Mouse (Mus musculus) kidney, adult 2 months (tissue): Measurements from ENCODE around the gene Slc24a2. TPM values are rescaled to one million over a fixed set of nuclear protein-coding genes. Genes with fewer than 3 reads are reported as not detected.
A peak's percentile ranks its signal among the peaks of the same experiment; 100 is the strongest.

Source experiments
- DNase-seq: peaks from one replicate; pipeline ENCODE4 v3.0.0; 2021
- H3K27ac ChIP-seq: fragments of 200-500 bp; 2 replicates; pipeline ENCODE4 v1.5.1; 2012; ENCODE audit warnings: low read depth, low read length, control low read depth, inconsistent platforms; ENCODE audit not compliant: insufficient read depth
- H3K27me3 ChIP-seq: fragments of 200-500 bp; replicated peaks from 2 replicates; pipeline ENCODE4 v1.6.1; 2012; ENCODE audit warnings: mild to moderate bottlenecking, moderate library complexity, low read length, inconsistent platforms; ENCODE audit not compliant: control insufficient read depth, insufficient read depth
- H3K36me3 ChIP-seq: fragments of 200-500 bp; 2 replicates; pipeline ENCODE4 v1.6.1; 2012; ENCODE audit warnings: mild to moderate bottlenecking, moderate library complexity, low read length, inconsistent platforms; ENCODE audit not compliant: control insufficient read depth, insufficient read depth
- H3K4me1 ChIP-seq: fragments of 200-500 bp; 2 replicates; pipeline ENCODE4 v1.6.1; 2011; ENCODE audit warnings: low read length; ENCODE audit not compliant: control insufficient read depth, insufficient read depth
- H3K4me3 ChIP-seq: fragments of 200-500 bp; 2 replicates; pipeline ENCODE4 v1.5.1; 2011; ENCODE audit warnings: mild to moderate bottlenecking, low read depth, low read length, control low read depth; ENCODE audit not compliant: insufficient read depth
- CTCF ChIP-seq: fragments of 200-500 bp; conservative IDR thresholded peaks from 2 replicates; pipeline ENCODE4 v1.5.1; 2011; ENCODE audit warnings: low read depth, mild to moderate bottlenecking, control low read depth, low read length, moderate library complexity, mixed read lengths; ENCODE audit not compliant: insufficient read depth, insufficient read length
- POLR2A ChIP-seq: fragments of 200-500 bp; IDR thresholded peaks from one replicate; pipeline ENCODE4 v1.6.1; 2011; ENCODE audit warnings: low read depth, low read length, control low read depth
- WGBS: fragments of 180-500 bp; shearing (Covaris S2); methylation state at CpG from one replicate; pipeline ENCODE4 v1.1.7; 2018; 5-methylcytosine and 5-hydroxymethylcytosine counted together
- polyA plus RNA-seq: library from polyadenylated mRNA; depleted of rRNA; stranded (reverse); fragments of >200 nt; gene quantifications from 2 replicates; pipeline ENCODE4 v1.2.3, GENCODE M21; 2012

Gene Slc24a2
- polyA plus RNA-seq, 1 experiment: 0.06 TPM

- TF ChIP-seq CTCF (no peak), POLR2A (no peak)
- 82% methylated on average over 2 of the region's 2 CpGs for WGBS
Measured at GRCm38 (mm10) chr4:87047131-87047530, 183.1 kb downstream of the Slc24a2 start.

GRCm38 (mm10) chr4:87043296-87043695 lies 187.0 kb downstream of the Slc24a2 start:
- H3K27ac ChIP-seq: no peak overlapping the region
- H3K27me3 ChIP-seq: no peaks in the 10 kb centered on the region
- no peak for DNase-seq
- H3K4me1 ChIP-seq: no peaks in the 10 kb centered on the region
- H3K4me3 ChIP-seq: no peak overlapping the region
- WGBS: 83% methylated on average over 9 of the region's 9 CpGs
- no peaks in the 10 kb centered on the region for H3K36me3 ChIP-seq
- no peak for TF ChIP-seq POLR2A
- TF ChIP-seq CTCF: no peak

More at GRCm38 (mm10) chr4:87047131-87047530, 183.1 kb downstream of the Slc24a2 start:
- no peak for DNase-seq
- H3K4me1 ChIP-seq: no peaks in the 10 kb centered on the region
- no peak overlapping the region for H3K27ac ChIP-seq
- no peaks in the 10 kb centered on the region for H3K27me3 ChIP-seq
- no peak overlapping the region for H3K4me3 ChIP-seq
- H3K36me3 ChIP-seq: no peaks in the 10 kb centered on the region

GRCm38 (mm10) chr4:87041412-87041997 lies 188.8 kb downstream of the Slc24a2 start:
- Histone ChIP-seq H3K27ac (no peak overlapping the region), H3K4me1 (no peaks in the 10 kb centered on the region), H3K27me3 (no peaks in the 10 kb centered on the region), H3K4me3 (no peak overlapping the region), H3K36me3 (no peaks in the 10 kb centered on the region)
- TF ChIP-seq POLR2A: no peak
- TF ChIP-seq CTCF: no peak
- DNase-seq: no peak
- 73% methylated on average over 7 of the region's 7 CpGs for WGBS

GRCm38 (mm10) chr4:87037592-87037991 lies 192.7 kb downstream of the Slc24a2 start:
- H3K27ac ChIP-seq: no peak overlapping the region
- no peaks in the 10 kb centered on the region for H3K27me3 ChIP-seq
- TF ChIP-seq CTCF (no peak; the same call in 1 of the 2 replicates), POLR2A (no peak)
- H3K36me3 ChIP-seq: no peaks in the 10 kb centered on the region
- 56% methylated on average over 4 of the region's 4 CpGs for WGBS
- DNase-seq: peak; percentile 22
- H3K4me3 ChIP-seq: no peak overlapping the region
- H3K4me1 ChIP-seq: no peaks in the 10 kb centered on the region

GRCm38 (mm10) chr4:87036507-87036906 lies 193.8 kb downstream of the Slc24a2 start:
- 66% methylated on average over 5 of the region's 5 CpGs for WGBS
- no peak for TF ChIP-seq POLR2A
- no peak for TF ChIP-seq CTCF
- no peaks in the 10 kb centered on the region for H3K27me3 ChIP-seq
- H3K36me3 ChIP-seq: no peaks in the 10 kb centered on the region
- no peak overlapping the region for H3K27ac ChIP-seq
- H3K4me1 ChIP-seq: no peaks in the 10 kb centered on the region
- no peak for DNase-seq
- no peak overlapping the region for H3K4me3 ChIP-seq

GRCm38 (mm10) chr4:87035701-87036100 lies 194.6 kb downstream of the Slc24a2 start:
- Histone ChIP-seq H3K27ac (no peak overlapping the region), H3K27me3 (no peaks in the 10 kb centered on the region), H3K4me3 (no peak overlapping the region), H3K36me3 (no peaks in the 10 kb centered on the region), H3K4me1 (no peaks in the 10 kb centered on the region)
- WGBS: 84% methylated on average over 10 of the region's 10 CpGs
- DNase-seq: no peak
- TF ChIP-seq POLR2A (no peak), CTCF (no peak)

GRCm38 (mm10) chr4:87032632-87033031 lies 197.6 kb downstream of the Slc24a2 start:
- H3K27me3 ChIP-seq: no peaks in the 10 kb centered on the region
- H3K4me1 ChIP-seq: no peaks in the 10 kb centered on the region
- DNase-seq: no peak
- H3K4me3 ChIP-seq: no peak overlapping the region
- H3K27ac ChIP-seq: no peak overlapping the region
- TF ChIP-seq CTCF: no peak
- no peak for TF ChIP-seq POLR2A
- H3K36me3 ChIP-seq: no peaks in the 10 kb centered on the region
- WGBS: 91% methylated on average over 8 of the region's 8 CpGs
